8 mouse cellular contexts compared by ENCODE assay signal in the genomic region with DNA sequence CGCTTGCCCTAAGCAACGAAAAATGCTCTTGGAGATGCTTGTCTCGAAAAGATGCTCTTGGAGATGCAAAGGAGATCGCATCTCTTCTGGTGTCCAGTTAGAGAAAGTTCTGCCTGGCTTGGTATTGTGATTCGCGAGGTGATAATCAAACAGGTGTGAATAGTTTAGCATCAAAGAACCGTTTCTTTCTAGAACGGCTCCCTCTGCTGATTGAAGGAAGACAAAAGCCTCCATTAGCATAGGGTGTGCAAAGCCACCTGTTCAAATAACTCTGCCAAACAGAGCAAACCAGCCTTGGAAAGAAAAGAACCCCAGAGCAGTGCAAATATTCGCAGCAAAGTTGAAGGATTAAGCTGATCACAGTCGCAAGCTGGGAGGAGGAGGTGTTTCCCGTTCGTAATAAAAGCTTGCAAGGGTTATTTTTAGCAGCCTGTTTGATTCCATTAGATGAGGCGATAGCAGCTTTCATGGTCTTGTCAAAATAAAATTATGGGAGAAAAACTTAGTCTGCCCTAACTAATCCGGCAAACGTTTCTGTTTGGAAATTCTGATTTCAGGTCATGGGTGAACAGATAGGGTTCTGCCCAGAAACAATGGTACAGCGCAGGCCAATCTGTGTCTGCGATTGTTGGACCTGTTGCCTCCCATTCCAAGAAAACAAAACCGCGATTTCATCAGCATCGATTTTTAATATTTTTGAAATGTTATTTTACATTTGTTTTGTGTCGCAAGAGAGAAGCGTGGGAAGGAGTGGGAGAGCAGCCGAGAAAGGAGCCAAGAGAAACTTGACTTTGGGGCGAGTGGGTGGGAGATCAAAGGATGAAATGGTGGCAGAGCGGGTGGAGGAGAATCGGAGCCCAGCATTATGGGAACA.
DNase-seq lines count a peak whose midpoint lies in the region; ATAC-seq and TF ChIP-seq lines count a peak whose summit lies in the region.

No protein-coding gene starts in this region.

- peak; percentile 13 for DNase-seq in embryo, embryonic 11.5 days (ENCODE audit: low read depth, low spot score)
- DNase-seq in embryo, embryonic 10.5 days (ENCODE audit: low spot score), result no peak
- no peak for DNase-seq in neural tube, embryonic 11.5 days (ENCODE audit: low spot score)
- no peak for DNase-seq in neural tube, embryonic 10.5 days (ENCODE audit: extremely low spot score, low spot score)
- DNase-seq in thymus, adult 2 months, result no peak
- no peak for DNase-seq in thymus, postnatal 14 days

- 13% methylated on average over 26 of the region's 26 CpGs for WGBS in neural tube, embryonic 11.5 days
- 15% methylated on average over 26 of the region's 26 CpGs for WGBS in intestine, embryonic 16.5 days
- 36% methylated on average over 26 of the region's 26 CpGs for WGBS in thymus, adult 2 months

- no peak for TF ChIP-seq POLR2A in myocyte (IDR thresholded peaks at IDR 0.05; ENCODE audit: insufficient read length, low read depth)
- no peak for TF ChIP-seq POLR2A in thymus, adult 2 months (IDR thresholded peaks at IDR 0.05; ENCODE audit: control insufficient read depth, extremely low read depth, insufficient read depth, low read length, poor library complexity)

- peak overlapping the region; percentile 52 for H3K4me3 ChIP-seq in neural tube, embryonic 11.5 days (ENCODE audit: low read depth, low read length)
- H3K4me3 ChIP-seq in intestine, embryonic 16.5 days (ENCODE audit: low read length), result peak overlapping the region; percentile 51
- no peak overlapping the region for H3K4me3 ChIP-seq in myocyte
- no peak overlapping the region for H3K4me3 ChIP-seq in thymus, adult 2 months (ENCODE audit: control insufficient read depth, insufficient read depth, low read length)

- peak overlapping the region; percentile 39 for H3K9ac ChIP-seq in neural tube, embryonic 11.5 days (ENCODE audit: low read length)
- H3K9ac ChIP-seq in intestine, embryonic 16.5 days (ENCODE audit: low read depth, low read length), result no peak overlapping the region; the same call in 1 of the 2 replicates

- H3K4me2 ChIP-seq in neural tube, embryonic 11.5 days (ENCODE audit: low read depth), result peak overlapping the region; percentile 92
- H3K4me2 ChIP-seq in intestine, embryonic 16.5 days (ENCODE audit: low read depth, low read length), result peak overlapping the region; percentile 82
- peak overlapping the region; percentile 46 for H3K4me2 ChIP-seq in myocyte (ENCODE audit: low read depth)

- peaks cover 9% of the 10 kb centered on the region; the same call in 1 of the 2 replicates for H3K4me1 ChIP-seq in neural tube, embryonic 11.5 days (ENCODE audit: control insufficient read depth, insufficient read depth, low read length)
- peaks cover 3% of the 10 kb centered on the region; the same call in 1 of the 2 replicates for H3K4me1 ChIP-seq in intestine, embryonic 16.5 days (ENCODE audit: control insufficient read depth, insufficient read depth, low read length)
- no peaks in the 10 kb centered on the region for H3K4me1 ChIP-seq in thymus, adult 2 months (replicated peaks; ENCODE audit: control insufficient read depth, insufficient read depth, low read length)

- no peak overlapping the region for H3K27ac ChIP-seq in neural tube, embryonic 11.5 days (ENCODE audit: low read depth, low read length)
- H3K27ac ChIP-seq in intestine, embryonic 16.5 days (ENCODE audit: low read length), result no peak overlapping the region
- H3K27ac ChIP-seq in thymus, adult 2 months (ENCODE audit: control insufficient read depth, insufficient read depth, low read length), result no peak overlapping the region

- TF ChIP-seq CTCF in thymus, adult 2 months (IDR thresholded peaks at IDR 0.05; ENCODE audit: borderline replicate concordance, control insufficient read depth, extremely low read depth, insufficient read depth, low read length, poor library complexity), result no peak

- no peaks in the 10 kb centered on the region for H3K36me3 ChIP-seq in neural tube, embryonic 11.5 days (ENCODE audit: control insufficient read depth, insufficient read depth, low read length)
- H3K36me3 ChIP-seq in intestine, embryonic 16.5 days (ENCODE audit: control insufficient read depth, insufficient read depth, low read length), result no peaks in the 10 kb centered on the region
- H3K36me3 ChIP-seq in myocyte (ENCODE audit: control insufficient read depth, insufficient read depth), result no peaks in the 10 kb centered on the region
- H3K36me3 ChIP-seq in thymus, adult 2 months (ENCODE audit: control insufficient read depth, insufficient read depth, low read length), result no peaks in the 10 kb centered on the region

- 0 out of 2 replicates have a peak, but pooled peaks cover 3% of the 10 kb centered on the region for H3K9me3 ChIP-seq in neural tube, embryonic 11.5 days (ENCODE audit: control insufficient read depth, low read length)
- 0 out of 2 replicates have a peak, but pooled peaks cover 4% of the 10 kb centered on the region for H3K9me3 ChIP-seq in intestine, embryonic 16.5 days (ENCODE audit: control insufficient read depth, low read length)

- peak; percentile 24; the same call in 1 of the 2 replicates for ATAC-seq in neural tube, embryonic 11.5 days (ENCODE audit: insufficient read depth, low FRiP score, low TSS enrichment)
- ATAC-seq in intestine, embryonic 16.5 days, result peak; percentile 74; the same call in 1 of the 2 replicates

- peaks cover 6% of the 10 kb centered on the region; the same call in 1 of the 2 replicates for H3K27me3 ChIP-seq in neural tube, embryonic 11.5 days (ENCODE audit: control insufficient read depth, insufficient read depth, low read length)
- peaks cover 17% of the 10 kb centered on the region for H3K27me3 ChIP-seq in intestine, embryonic 16.5 days (replicated peaks; ENCODE audit: control insufficient read depth, insufficient read depth, low read length)
- H3K27me3 ChIP-seq in myocyte (ENCODE audit: control insufficient read depth, insufficient read depth, insufficient read length), result no peaks in the 10 kb centered on the region
- H3K27me3 ChIP-seq in thymus, adult 2 months (ENCODE audit: control insufficient read depth, insufficient read depth, low read length), result no peaks in the 10 kb centered on the region; the same call in 1 of the 2 replicates

- H3ac ChIP-seq in myocyte (ENCODE audit: control insufficient read depth, insufficient read length), result no peak overlapping the region

- no peaks in the 10 kb centered on the region for H3K79me2 ChIP-seq in myocyte (ENCODE audit: control insufficient read depth, insufficient read depth)

TF ChIP-seq in myocyte, 11 proteins besides CTCF, POLR2A, EP300 and RAD21:
- TF ChIP-seq POLR2AphosphoS2 (IDR thresholded peaks at IDR 0.05; ENCODE audit: insufficient read length, low read depth) (no peak), REST (IDR thresholded peaks at IDR 0.05; ENCODE audit: insufficient read depth, insufficient read length) (no peak), SRF (IDR thresholded peaks at IDR 0.05; ENCODE audit: control insufficient read depth, insufficient read length, low read depth) (no peak), USF1 (IDR thresholded peaks at IDR 0.05; ENCODE audit: low read depth) (no peak), MYOG (IDR thresholded peaks at IDR 0.05; ENCODE audit: control insufficient read depth in 1 of 3, insufficient read depth in 1 of 3, insufficient read length in 2 of 3, low read depth in 2 of 3) (no peak), MAX (IDR thresholded peaks at IDR 0.05; ENCODE audit: low read depth) (no peak), CEBPB (IDR thresholded peaks at IDR 0.05; ENCODE audit: insufficient read depth, poor library complexity, severe bottlenecking) (no peak), E2F4 (IDR thresholded peaks at IDR 0.05; ENCODE audit: insufficient read depth) (no peak), MYOD1 (IDR thresholded peaks at IDR 0.05; ENCODE audit: control insufficient read depth in 1 of 3, insufficient read length in 2 of 3, low read depth in 2 of 3) (no peak), TCF3 (IDR thresholded peaks at IDR 0.05; ENCODE audit: insufficient read length, low read depth) (no peak), TCF12 (IDR thresholded peaks at IDR 0.05; ENCODE audit: insufficient read depth, poor library complexity, severe bottlenecking) (no peak)
TF ChIP-seq in myocyte: peak in this region for 0.

Comparison
In these comparisons a context has a peak if more than half of its experiments do, and no peak if none do; other contexts are left out.
1. H3K4me3 ChIP-seq: peak in neural tube, embryonic 11.5 days (single experiment) and intestine, embryonic 16.5 days (single experiment); none in myocyte (single experiment) and thymus, adult 2 months (single experiment).
2. Peak in every context shown above with its lines, with median percentiles within 50 percentile points of each other: H3K4me2 ChIP-seq.